Mouse (Mus musculus) megakaryocyte, embryonic 14.5 days (primary cell): ENCODE data around the gene Tgfbi. TPM values are rescaled to one million over a fixed set of nuclear protein-coding genes. Genes with fewer than 3 reads are reported as not detected.

ENCODE experiments used
- H3K27me3 ChIP-seq: replicated peaks from 2 replicates; pipeline ENCODE3; 2012; ENCODE audit warnings: inconsistent platforms
- H3K36me3 ChIP-seq: replicated peaks from 2 replicates; pipeline ENCODE3; 2012; ENCODE audit warnings: low read length, inconsistent platforms, mixed read lengths
- H3K4me1 ChIP-seq: 2 replicates; pipeline ENCODE4 v1.6.1; 2012; ENCODE audit warnings: inconsistent platforms
- H3K4me3 ChIP-seq: replicated peaks from 2 replicates; pipeline ENCODE3; 2012; ENCODE audit warnings: moderate library complexity, mild to moderate bottlenecking, inconsistent platforms
- H3K9me3 ChIP-seq: 2 replicates; pipeline ENCODE4 v1.6.1; 2012; ENCODE audit warnings: inconsistent platforms
- FLI1 ChIP-seq: IDR thresholded peaks from 2 replicates; pipeline ENCODE4 v1.6.1; 2012; ENCODE audit warnings: low read length, inconsistent platforms, mixed read lengths
- GATA1 ChIP-seq: IDR thresholded peaks from 3 replicates; pipeline ENCODE4 v1.6.1; 2012; ENCODE audit warnings: mixed read lengths, low read length, inconsistent platforms, borderline replicate concordance
- polyA plus RNA-seq: library from polyadenylated mRNA; stranded (reverse); fragments of >175 nt; gene quantifications from 2 replicates; pipeline ENCODE4 v1.2.3, GENCODE M21; 2012; ENCODE audit warnings: low replicate concordance; ENCODE audit not compliant: insufficient read depth

Tgfbi gene
- 7.2 TPM in 1 of 2 replicates, not detected in the other for polyA plus RNA-seq

DNA sequence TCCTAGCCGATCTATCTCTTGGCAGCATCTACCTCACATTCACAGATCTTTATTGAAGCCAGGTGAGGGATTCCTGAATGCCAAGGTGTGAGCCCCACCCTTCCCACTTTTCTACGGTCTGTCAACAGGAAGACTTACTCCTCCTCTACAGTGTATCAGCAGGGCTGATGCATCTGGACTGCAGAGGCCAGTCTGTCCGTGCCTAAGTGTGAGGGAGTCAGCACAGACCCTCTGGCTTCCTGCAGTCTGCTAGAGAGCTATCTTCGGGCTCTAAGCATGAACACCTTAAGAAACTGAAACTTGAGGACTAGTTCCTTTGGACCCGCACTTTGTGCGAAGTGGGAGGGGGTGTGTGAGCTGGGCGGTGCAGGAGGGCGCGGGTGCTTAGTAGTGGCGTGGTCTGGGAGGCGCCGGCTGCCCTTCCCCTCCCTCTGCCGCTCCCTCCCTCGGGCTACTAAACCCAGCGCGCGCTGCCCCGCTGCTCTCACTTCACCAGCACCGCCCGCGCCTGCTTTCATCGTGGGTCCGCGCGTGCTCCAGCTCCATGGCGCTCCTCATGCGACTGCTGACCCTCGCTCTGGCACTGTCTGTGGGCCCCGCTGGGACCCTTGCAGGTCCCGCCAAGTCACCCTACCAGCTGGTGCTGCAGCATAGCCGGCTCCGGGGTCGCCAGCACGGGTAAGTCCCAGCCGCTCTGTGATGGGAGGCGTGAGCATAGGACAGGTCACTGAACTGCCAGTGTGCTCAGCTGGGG lies at the start of gene Tgfbi:
Tgfbi (plus strand) TSS at position 421 of the 754 bp plus-strand sequence.
- Histone ChIP-seq H3K27me3 (peaks cover 78% of the 10 kb centered on the region), H3K9me3 (no peaks in the 10 kb centered on the region), H3K4me3 (peak within 1 kb of the TSS; percentile 88), H3K4me1 (peaks cover 38% of the 10 kb centered on the region), H3K36me3 (no peaks in the 10 kb centered on the region)
- TF ChIP-seq GATA1 (no peak), FLI1 (no peak)

DNA sequence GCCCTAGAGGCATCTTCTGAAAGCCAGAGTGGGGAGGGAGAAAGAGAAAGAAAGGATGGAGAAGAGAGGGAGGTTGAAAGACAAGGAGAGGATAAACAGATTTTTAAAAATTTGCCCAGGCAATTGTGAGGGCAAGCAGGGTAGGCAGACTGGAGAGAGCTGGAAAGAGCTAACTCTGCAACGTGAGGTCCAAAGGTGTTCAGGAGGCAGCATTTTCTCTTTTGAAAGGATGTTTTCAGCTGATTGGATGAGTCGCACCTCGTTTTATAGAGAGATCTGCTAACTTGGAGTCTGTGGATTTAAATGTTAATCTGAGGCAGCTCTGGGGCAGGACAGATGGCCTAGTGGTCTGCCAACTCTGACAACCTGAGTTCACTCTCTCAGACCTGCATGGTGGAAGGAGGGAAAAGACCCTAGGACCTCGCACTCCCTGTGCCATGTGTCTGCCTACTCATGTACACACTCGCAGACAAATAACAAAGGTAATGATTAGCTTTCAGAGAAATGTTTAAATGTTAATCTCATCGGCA lies 49.4 kb upstream of the Tgfbi start:
- Histone ChIP-seq H3K4me3 (no peak overlapping the region), H3K27me3 (peaks cover 14% of the 10 kb centered on the region), H3K9me3 (no peaks in the 10 kb centered on the region), H3K36me3 (no peaks in the 10 kb centered on the region), H3K4me1 (no peaks in the 10 kb centered on the region)
- no peak for TF ChIP-seq GATA1
- TF ChIP-seq FLI1: no peak

DNA sequence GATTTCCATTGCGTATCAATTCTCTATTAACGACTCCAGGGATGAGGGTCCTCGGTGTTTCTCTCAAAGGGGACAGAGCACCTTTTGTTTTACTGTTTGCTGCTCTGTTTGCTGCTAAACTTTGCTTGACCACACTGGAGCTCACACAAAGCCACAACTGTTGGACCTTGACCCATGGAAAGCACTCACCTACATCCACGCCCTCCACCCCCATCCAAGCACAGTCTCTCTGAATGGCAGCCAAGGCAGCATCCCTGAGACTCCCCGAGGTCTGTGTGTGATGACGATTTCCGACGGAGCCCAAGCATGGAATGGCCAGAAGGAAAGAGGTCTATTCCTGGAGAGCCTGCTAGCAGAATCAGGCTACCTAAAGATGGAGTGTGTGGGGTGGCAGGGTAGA lies 48.2 kb upstream of the Tgfbi start:
- H3K36me3 ChIP-seq: no peaks in the 10 kb centered on the region
- peaks cover 14% of the 10 kb centered on the region for H3K27me3 ChIP-seq
- no peak for TF ChIP-seq GATA1
- no peak overlapping the region for H3K4me3 ChIP-seq
- H3K9me3 ChIP-seq: no peaks in the 10 kb centered on the region
- no peaks in the 10 kb centered on the region for H3K4me1 ChIP-seq

DNA sequence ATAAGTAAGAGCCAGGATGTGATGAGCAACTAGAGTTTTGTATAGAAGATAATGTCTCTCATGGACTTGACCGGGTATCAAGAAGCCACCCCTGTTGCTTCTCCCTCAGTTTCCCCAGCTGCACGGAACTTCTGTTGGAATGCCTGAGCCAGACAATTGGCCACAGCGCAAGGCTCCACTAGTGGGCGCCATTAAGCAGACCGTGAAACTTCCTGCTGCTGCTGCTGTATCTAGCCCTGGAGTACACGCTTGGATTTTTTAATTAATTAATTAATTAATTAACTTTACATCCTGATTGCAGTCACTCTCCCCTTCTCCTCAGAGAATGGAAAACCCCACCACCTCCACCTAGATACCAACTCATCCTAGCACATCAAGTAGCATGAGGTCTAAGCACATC lies 46.2 kb upstream of the Tgfbi start:
- no peak overlapping the region for H3K4me3 ChIP-seq

DNA sequence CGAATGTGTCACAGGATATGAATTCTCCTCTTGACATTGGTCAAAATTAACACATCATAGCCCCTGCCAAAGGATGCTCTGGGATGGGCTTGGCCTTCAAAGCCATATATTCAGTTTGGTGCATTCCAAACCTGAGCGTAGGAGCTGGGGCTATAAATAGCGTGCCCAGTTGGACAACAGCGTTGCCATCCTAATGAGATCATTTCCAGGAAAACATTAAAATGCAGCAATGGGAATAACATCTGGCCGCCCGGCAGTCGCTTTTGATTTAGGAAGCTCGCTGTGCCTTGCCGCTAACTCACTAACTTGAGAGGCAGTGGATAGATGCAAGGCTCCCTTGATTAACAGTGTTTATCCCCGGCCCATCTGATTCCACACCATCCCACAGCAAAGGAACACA lies 43.0 kb upstream of the Tgfbi start:
- Histone ChIP-seq H3K9me3 (no peaks in the 10 kb centered on the region), H3K36me3 (no peaks in the 10 kb centered on the region), H3K4me1 (no peaks in the 10 kb centered on the region; the same call in 1 of the 2 replicates), H3K27me3 (peaks cover 3% of the 10 kb centered on the region), H3K4me3 (no peak overlapping the region)
- TF ChIP-seq FLI1: no peak
- TF ChIP-seq GATA1: no peak

More for the DNA sequence above, 46.2 kb upstream of the Tgfbi start:
- Histone ChIP-seq H3K36me3 (no peaks in the 10 kb centered on the region), H3K9me3 (no peaks in the 10 kb centered on the region), H3K4me1 (no peaks in the 10 kb centered on the region), H3K27me3 (peaks cover 14% of the 10 kb centered on the region)
- TF ChIP-seq FLI1 (no peak), GATA1 (no peak)

DNA sequence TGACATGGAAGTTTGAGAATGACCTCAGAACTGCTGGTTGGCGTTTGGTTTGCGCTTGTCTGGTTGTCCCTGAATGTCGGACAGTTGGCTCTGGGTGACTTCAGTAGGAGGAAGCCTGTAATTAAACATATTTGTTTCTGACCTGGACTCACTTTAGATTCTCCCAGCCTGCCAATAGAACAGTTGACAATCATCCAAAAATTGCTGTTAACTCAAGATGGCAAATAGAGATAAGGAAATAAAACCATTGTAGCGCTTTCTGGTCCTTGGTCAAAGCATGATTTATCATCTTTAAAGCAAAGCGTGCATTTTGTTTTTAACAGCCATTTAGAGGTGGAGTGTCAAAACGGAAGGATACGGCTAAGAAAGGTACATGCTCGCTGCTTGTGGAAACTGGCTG lies 37.7 kb upstream of the Tgfbi start:
- Histone ChIP-seq H3K9me3 (no peaks in the 10 kb centered on the region), H3K27me3 (peaks cover 7% of the 10 kb centered on the region), H3K4me1 (no peaks in the 10 kb centered on the region; the same call in 1 of the 2 replicates), H3K4me3 (no peak overlapping the region), H3K36me3 (no peaks in the 10 kb centered on the region)
- no peak for TF ChIP-seq FLI1
- TF ChIP-seq GATA1: no peak

DNA sequence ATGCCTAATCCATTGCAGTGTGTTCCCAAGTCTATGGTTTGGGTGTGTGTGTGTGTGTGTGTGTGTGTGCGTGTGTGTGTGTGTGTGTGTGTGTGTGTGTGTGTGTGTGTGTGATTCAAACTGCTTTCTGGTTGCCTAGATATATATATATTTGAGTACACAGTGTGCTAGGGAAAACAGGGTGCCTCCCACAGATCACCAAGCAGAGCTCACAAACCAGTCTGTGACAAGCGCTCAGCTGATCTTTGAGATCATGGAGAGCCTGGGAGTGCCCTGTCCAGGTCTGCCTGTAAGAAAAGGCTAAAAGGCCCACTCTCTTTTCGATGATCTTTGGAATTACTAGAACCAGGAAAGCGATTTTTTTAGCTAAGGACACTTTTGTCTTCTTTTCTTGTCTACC lies 34.2 kb upstream of the Tgfbi start:
- Histone ChIP-seq H3K4me1 (no peaks in the 10 kb centered on the region; the same call in 1 of the 2 replicates), H3K9me3 (no peaks in the 10 kb centered on the region; the same call in 1 of the 2 replicates), H3K27me3 (peaks cover 9% of the 10 kb centered on the region), H3K4me3 (no peak overlapping the region), H3K36me3 (no peaks in the 10 kb centered on the region)
- TF ChIP-seq FLI1 (no peak), GATA1 (no peak)

DNA sequence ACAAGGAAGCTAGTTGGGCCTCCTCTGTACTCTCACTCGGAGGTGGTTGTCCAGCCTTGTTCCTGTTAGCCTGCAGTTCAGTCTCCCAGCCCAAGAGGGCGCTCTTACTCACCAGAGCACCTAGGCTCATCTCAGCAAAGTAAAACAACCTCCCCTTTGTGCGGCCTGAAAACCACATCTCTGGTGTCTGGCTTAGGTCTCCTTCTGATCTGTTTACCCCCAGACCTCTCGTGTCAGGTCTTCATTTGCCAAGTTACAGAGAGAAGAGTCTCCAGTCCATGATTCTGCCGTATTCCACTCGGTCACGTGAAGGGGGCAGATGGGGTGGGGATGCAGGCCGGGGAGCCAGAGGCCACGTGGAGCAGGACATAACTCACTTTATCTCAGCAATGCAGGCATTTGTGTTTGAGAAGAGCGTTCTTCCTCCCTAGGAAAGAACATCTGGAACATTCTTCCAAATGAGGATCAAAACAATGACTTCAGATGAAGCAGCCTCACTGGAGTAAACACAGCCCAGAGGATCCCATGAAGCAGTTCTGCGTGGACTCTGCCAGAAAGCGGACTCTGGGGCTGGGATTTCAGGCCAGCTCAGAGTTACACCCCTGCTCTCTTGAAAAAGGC lies 33.5 kb upstream of the Tgfbi start:
- Histone ChIP-seq H3K4me1 (no peaks in the 10 kb centered on the region; the same call in 1 of the 2 replicates), H3K9me3 (no peaks in the 10 kb centered on the region; the same call in 1 of the 2 replicates), H3K4me3 (no peak overlapping the region), H3K36me3 (no peaks in the 10 kb centered on the region), H3K27me3 (peaks cover 9% of the 10 kb centered on the region)
- TF ChIP-seq FLI1 (no peak), GATA1 (no peak)

DNA sequence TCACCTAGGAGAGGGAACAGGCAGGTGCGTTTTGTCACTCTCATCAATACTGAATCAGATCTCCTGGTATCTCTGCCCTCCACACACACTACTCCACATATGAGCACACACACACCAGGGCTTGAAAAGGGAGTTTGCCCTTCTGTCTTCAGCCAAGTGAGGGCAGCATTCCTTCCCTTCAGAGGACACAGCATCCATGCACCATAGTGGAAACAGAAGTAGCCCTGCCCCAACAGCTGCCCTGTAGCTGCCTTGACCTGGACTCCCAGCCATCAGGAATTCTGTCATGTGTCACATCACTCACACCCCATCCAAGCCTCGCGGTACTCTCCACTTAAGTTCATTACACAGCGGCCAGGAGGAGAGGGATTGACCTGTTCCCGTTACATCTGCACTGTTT lies 31.2 kb upstream of the Tgfbi start:
- H3K36me3 ChIP-seq: no peaks in the 10 kb centered on the region
- H3K4me3 ChIP-seq: no peak overlapping the region
- H3K27me3 ChIP-seq: peaks cover 5% of the 10 kb centered on the region
- no peaks in the 10 kb centered on the region; the same call in 1 of the 2 replicates for H3K9me3 ChIP-seq
- TF ChIP-seq FLI1 (no peak), GATA1 (no peak)
- peaks cover 4% of the 10 kb centered on the region; the same call in 1 of the 2 replicates for H3K4me1 ChIP-seq

DNA sequence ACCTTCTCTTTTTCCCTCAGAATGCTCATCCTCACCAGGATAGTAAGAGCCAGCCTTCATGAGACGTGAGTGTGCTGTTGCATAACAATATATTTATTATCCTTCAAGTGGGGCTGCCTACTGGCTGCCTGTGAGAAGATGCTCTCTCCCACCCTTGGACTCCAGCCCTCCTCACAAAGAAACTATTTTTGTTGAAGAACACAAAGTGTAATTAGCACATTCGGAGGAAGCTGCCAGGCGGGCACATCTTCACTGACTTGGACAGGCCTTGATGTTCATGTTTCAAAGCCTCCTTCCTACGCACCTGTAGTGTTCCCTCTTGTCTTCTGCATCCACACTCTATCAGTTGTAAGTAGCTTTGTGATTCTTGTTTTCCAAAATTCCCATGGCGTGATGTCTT lies 28.9 kb upstream of the Tgfbi start:
- Histone ChIP-seq H3K27me3 (peaks cover 4% of the 10 kb centered on the region), H3K9me3 (no peaks in the 10 kb centered on the region; the same call in 1 of the 2 replicates)
- TF ChIP-seq FLI1 (no peak), GATA1 (no peak)

More for the DNA sequence above, 28.9 kb upstream of the Tgfbi start:
- no peaks in the 10 kb centered on the region for H3K36me3 ChIP-seq
- peaks cover 4% of the 10 kb centered on the region; the same call in 1 of the 2 replicates for H3K4me1 ChIP-seq
- no peak overlapping the region for H3K4me3 ChIP-seq
